Comparison of ENCODE assay signal across 22 mouse cellular contexts in the genomic region with DNA sequence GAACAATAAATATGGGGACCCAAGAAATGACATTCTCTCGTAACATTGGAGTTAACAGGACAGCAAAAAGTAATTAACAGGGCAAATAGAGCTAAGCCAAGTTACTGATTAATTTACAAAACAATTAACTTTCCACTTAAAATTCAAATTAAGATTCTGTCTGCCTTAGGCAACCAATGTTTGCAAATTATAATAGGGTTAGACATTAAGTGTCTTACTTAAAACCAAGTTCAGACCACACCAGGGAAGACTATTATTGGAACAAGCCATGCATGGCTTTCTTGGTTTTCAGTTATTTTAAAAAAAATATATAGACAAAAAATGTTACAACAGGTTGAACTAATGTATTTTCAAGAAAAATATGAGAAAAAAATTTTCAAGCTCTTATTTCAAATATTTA. TPM values are rescaled to one million over a fixed set of nuclear protein-coding genes. Genes with fewer than 3 reads are reported as not detected.
"Had no signal": no experiment of that assay in that cellular context is flagged by ENCODE, and none has a peak within 500 bp of the region (broad histone marks: within the 10 kb centered on the region; RNA-seq: fewer than 3 reads in every experiment).

No protein-coding gene starts in this region.

- H3K4me1 ChIP-seq: lung, embryonic 15.5 days; megakaryocyte, embryonic 14.5 days; midbrain, embryonic 13.5 days; midbrain, embryonic 15.5 days; neural tube, embryonic 12.5 days; stomach, embryonic 15.5 days had no signal

- H3K9ac ChIP-seq: liver, postnatal 0 days; lung, embryonic 15.5 days; midbrain, embryonic 13.5 days; midbrain, embryonic 15.5 days; neural tube, embryonic 12.5 days; stomach, embryonic 15.5 days had no signal

- ATAC-seq: liver, postnatal 0 days; lung, postnatal 0 days; midbrain, embryonic 13.5 days; midbrain, embryonic 15.5 days had no signal

- H3K4me2 ChIP-seq: lung, embryonic 15.5 days; midbrain, embryonic 13.5 days; midbrain, embryonic 15.5 days; neural tube, embryonic 12.5 days; stomach, embryonic 15.5 days had no signal

- H3K27me3 ChIP-seq: lung, embryonic 15.5 days; megakaryocyte, embryonic 14.5 days; midbrain, embryonic 13.5 days; midbrain, embryonic 15.5 days; neural tube, embryonic 12.5 days; stomach, embryonic 15.5 days had no signal

- DNase-seq: liver, postnatal 0 days; lung, adult 2 months; lung, postnatal 14 days; lung, postnatal 36 days; right cerebral cortex, postnatal 14 days; thymus, adult 2 months; thymus, postnatal 25 days; thymus, postnatal 4 days had no signal

- H3K36me3 ChIP-seq: lung, embryonic 15.5 days; midbrain, embryonic 13.5 days; midbrain, embryonic 15.5 days; neural tube, embryonic 12.5 days; stomach, embryonic 15.5 days had no signal

- H3K9me3 ChIP-seq: lung, embryonic 15.5 days; megakaryocyte, embryonic 14.5 days; midbrain, embryonic 13.5 days; midbrain, embryonic 15.5 days; neural tube, embryonic 12.5 days; stomach, embryonic 15.5 days had no signal

- H3K27ac ChIP-seq: lung, embryonic 15.5 days; macrophage; midbrain, embryonic 13.5 days; midbrain, embryonic 15.5 days; neural tube, embryonic 12.5 days; stomach, embryonic 15.5 days; stomach, postnatal 0 days had no signal

- H3K4me3 ChIP-seq: lung, embryonic 15.5 days; megakaryocyte, embryonic 14.5 days; midbrain, embryonic 13.5 days; midbrain, embryonic 15.5 days; neural tube, embryonic 12.5 days; stomach, embryonic 15.5 days had no signal

RNA-seq across cellular contexts. Expression of a gene that starts 6.1 kb away (rescaled TPM):
- polyA plus RNA-seq: macrophage; midbrain, embryonic 13.5 days; midbrain, embryonic 15.5 days; midbrain, postnatal 0 days; neural tube, embryonic 14.5 days; testis, adult 2 months had no signal

RNA-seq across cellular contexts. Expression of a gene that starts 43.0 kb away (rescaled TPM):
- polyA plus RNA-seq: liver, postnatal 0 days; lung, adult 2 months; lung, embryonic 15.5 days; lung, postnatal 0 days; macrophage; midbrain, embryonic 13.5 days; midbrain, embryonic 15.5 days; midbrain, postnatal 0 days; neural tube, embryonic 12.5 days; neural tube, embryonic 14.5 days; spleen, adult 2 months; stomach, embryonic 15.5 days; stomach, postnatal 0 days; thymus, adult 2 months; urinary bladder, adult 2 months had no signal

RNA-seq across cellular contexts. Expression of a gene that starts 58.4 kb away (rescaled TPM):
- polyA plus RNA-seq: liver, postnatal 0 days; lung, adult 2 months; lung, embryonic 15.5 days; lung, postnatal 0 days; macrophage; midbrain, embryonic 13.5 days; midbrain, embryonic 15.5 days; midbrain, postnatal 0 days; neural tube, embryonic 12.5 days; neural tube, embryonic 14.5 days; spleen, adult 2 months; stomach, embryonic 15.5 days; testis, adult 2 months; thymus, adult 2 months; urinary bladder, adult 2 months had no signal
